Mouse (Mus musculus) heart, adult 9 months (tissue): ENCODE data around the gene Mpdz.

ENCODE experiments used
- DNase-seq, 2 experiments: peaks; one replicate each; pipeline ENCODE4 v3.0.0; 2022; ENCODE audit warnings: low spot score in 2 of 2

Mpdz gene

GRCm38 (mm10) chr4:81442078-81442981, at the start of gene Mpdz:
Mpdz (minus strand) TSS chr4:81442815.
- peak; percentile 74 to 79 for DNase-seq

DNA sequence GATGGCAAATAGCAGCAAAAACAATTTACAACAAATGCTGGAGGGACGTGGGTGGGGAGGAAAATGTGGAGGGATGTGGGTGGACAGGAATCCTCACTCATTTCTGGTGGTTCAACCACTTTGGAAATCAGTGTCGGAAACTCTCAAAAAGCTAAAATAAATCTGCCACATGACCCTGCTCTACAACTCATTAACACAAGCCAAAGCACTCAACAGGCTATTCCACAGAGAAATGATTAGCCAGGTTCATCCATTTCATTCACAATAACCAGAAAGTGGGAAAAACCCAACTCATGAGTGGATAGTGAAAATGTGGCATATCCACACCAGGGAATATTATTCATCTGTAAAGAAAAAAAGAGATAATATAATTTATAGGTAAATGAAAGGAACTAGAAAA, 47.9 kb upstream of the Mpdz start:
- DNase-seq: no peak

DNA sequence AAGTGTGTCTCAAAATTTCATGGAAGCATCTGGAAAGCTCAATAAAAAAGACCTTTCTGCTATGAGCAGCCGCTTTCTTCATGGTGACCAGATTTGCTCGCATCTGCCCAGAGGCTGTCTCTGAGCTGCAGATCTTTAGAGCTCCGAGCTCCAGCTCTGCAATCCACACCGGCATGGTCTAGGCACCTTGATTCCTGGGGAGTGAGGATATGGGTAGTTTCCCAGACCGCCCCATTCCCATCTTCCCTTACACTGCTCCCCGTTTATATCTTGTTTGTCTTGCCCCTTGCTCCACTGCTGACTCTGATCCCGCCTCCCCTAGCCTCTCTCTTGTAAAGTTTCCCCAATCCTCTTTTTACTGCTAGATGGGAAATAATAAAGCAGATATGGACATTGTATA, 42.0 kb upstream of the Mpdz start:
- DNase-seq: no peak

DNA sequence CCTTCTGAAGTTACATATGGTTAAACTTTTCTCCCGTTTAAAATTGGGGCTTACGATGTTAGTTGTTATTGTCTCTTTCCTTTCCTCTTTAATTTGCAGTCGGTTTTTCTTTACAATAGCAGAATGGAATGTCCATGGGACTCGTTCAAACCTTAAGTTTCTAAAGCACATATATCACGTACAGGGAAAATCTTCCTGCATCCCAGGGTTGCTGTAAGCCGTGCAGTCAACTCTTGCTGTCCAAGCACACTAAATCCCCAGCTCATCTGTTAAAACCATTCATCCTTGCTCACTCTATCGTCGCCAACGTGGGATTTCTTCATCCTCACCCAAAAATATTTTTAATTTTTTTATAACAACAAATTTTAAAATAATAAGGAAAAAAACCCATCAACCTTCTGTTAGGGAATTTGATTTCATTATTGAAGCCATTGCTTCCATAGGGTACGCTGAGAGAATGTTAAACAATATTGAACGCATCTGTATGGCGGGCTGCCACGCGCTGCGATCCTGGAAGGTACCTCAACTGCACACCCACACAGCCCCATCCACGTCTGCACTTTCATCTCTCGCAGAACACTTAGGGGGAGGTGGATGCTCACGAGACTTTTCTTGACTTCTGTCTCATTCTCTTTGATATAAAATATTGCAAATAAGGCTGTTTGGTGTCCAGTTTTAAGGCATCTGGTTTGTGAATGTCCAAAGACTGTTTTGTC, 41.4 kb upstream of the Mpdz start:
- DNase-seq: no peak

DNA sequence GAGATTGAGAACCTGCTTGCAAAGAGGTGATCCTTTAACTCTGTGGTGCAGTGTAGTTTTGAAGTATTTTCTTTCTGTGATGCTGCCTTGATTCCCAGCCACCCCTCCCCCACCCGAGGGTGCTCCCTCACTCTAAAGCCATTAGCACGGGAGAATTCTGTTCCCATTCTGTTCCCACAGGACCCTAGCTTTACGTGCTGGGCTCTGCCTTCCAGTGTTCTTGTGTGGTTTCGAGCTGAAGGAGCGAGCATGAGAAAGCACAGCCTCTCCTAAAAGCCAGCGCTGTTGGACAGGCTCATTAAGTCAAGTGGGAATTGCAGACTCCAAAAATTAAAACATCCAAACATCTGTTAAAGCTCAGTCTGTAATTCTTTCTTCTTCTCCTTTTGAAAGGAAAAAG, 40.5 kb upstream of the Mpdz start:
- DNase-seq: peak; percentile 55 to 62

DNA sequence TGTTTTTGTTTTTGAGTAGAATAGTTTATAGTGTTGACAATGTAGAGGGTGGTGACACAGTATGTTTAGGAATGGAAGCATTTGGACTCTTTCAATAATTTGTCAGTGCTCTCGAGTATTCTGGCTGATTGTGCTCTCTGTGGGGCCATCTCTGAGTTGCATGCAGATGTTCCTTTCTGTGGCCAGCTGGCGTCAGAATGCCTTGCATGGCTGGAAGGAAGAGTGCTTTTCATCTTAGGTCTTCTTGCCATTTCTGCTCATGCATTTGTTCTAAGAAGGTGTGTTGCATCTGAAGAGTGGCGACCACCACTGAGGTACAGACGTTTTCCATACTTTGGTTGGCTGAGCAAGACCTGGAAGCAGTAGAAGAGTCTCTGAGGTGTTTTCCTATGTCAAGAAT, 24.2 kb upstream of the Mpdz start:
- peak; percentile 11 to 21 for DNase-seq

- no peak for DNase-seq
These were observed 22.6 kb upstream of the Mpdz start for GRCm38 (mm10) chr4:81465172-81465571.

DNA sequence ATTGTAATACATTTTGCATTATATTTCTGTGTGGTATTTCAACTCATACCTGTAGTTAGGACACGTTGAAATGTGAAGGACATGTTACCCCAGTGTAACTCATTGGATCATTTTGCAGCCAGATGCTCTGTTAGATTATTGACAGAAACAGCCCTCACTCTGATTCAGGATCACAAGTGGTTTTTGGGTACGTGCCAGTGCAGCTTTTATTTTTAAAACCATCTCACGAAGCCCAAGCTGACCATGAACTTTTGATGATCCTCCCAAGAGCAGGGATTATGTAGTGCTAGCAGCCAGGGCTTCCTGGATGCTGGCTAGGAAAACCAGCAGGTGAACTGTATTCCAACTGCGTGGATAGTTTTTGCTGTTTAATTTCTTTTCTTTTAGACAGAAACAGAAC, 19.6 kb upstream of the Mpdz start:
- no peak for DNase-seq

DNA sequence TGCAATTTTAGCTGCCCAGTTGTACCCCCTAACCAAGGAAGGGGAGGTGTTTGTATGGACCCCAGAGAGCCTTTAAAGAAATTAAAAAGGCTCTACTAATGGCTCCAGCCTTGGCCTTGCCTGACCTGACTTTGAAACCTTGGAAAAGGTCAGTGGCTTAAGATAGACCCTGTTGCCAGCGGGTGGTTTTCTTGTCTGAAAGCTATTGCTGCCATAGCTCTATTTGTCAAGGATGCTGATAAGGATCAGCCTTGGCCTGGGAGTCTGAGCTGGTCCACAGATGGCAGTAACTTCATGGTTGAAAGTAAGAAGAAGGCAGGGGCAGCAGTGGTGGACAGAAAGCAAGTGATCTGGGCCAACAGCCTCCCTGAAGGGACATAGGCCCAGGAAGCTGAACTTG, 16.3 kb upstream of the Mpdz start:
- DNase-seq: no peak

DNA sequence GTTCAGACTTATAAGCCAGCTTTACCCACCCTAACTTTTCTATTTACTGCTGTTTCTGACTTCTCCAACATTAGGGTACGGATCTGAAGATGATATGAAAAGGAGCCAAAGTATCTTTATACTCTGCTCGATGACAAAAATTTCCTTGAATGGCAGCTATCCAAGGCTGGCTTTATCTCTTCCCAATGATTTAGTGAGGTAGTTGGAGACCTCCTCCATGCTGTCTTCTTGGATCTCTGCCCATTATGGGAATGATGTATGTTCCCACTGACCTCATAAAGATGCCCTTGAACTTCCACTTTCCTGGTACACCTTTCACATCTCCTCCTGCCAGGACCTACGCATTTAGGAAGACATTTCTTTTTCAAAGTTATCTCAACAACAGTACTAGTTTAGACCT, 11.2 kb upstream of the Mpdz start:
- DNase-seq: no peak

GRCm38 (mm10) chr4:81452183-81452582, 9.6 kb upstream of the Mpdz start:
- no peak for DNase-seq

DNA sequence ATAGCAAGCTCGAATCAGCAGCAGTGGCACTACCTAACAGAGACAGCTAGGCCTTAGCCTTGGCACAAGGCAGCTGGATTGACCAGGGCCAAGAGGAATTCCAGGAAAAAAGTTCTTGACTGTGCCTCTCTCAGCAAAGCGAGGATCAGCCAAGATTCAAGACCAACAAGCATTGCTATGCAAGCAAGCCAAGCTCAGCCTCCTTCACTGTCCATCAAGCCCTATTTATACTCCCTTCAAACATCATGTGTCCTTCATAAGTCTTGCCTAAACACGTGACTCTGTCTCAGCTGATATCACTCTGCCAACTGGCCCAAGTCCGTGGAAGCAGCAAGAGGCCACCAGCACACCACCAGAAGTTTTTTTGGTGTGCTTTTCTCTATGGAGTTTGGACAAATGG, 6.8 kb upstream of the Mpdz start:
- DNase-seq: peak in 1 of 2 experiments; percentile 37

- no peak for DNase-seq
These were observed 951 bp upstream of the Mpdz start for GRCm38 (mm10) chr4:81443566-81443965.

- DNase-seq: no peak
These were observed 8.7 kb downstream of the Mpdz start for GRCm38 (mm10) chr4:81433961-81434360.

DNA sequence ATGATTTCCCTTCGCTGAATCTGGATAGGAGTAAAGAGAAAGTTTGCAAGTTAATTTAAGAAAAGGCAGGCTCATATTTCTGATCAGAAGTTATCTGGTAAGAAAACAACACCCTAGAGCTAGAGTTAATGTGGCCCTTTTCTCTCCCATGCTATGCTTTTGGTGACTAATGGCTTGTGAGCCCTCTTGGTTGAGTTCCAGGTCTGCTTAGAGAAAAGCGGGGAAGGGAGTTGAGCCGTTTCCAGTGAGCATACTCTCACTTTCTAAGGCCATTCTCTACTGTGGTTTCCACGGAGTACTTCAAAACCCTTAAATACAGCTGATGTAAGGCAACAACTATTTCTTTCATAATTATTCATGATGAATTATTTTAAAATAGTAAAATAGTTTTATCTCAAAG, 11.8 kb downstream of the Mpdz start:
- DNase-seq: no peak

GRCm38 (mm10) chr4:81430105-81430504, 12.5 kb downstream of the Mpdz start:
- peak; percentile 54 to 60 for DNase-seq

- peak; percentile 40 to 61 for DNase-seq
These were observed 12.9 kb downstream of the Mpdz start for GRCm38 (mm10) chr4:81429670-81430069.

GRCm38 (mm10) chr4:81423556-81423955, 19.1 kb downstream of the Mpdz start:
- no peak for DNase-seq

DNA sequence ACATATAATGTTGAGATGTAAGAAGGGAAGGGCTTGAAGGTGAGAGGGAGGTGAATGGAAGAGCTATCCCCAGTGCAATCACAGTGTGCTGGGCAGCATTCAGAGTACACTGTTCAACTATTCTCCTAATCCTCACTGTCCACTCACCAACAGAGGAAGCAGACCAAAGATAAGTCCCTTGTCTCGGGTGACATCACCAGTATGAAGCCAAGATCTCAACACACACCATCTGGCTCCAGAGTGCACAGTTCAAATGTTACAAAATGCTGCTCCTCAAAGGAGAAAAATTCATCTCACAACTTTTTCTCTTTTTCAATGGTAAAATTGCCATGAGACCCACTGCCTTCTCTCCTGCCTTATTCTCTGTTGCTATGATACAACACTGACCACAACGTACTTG, 21.0 kb downstream of the Mpdz start:
- DNase-seq: peak in 1 of 2 experiments; percentile 39

DNA sequence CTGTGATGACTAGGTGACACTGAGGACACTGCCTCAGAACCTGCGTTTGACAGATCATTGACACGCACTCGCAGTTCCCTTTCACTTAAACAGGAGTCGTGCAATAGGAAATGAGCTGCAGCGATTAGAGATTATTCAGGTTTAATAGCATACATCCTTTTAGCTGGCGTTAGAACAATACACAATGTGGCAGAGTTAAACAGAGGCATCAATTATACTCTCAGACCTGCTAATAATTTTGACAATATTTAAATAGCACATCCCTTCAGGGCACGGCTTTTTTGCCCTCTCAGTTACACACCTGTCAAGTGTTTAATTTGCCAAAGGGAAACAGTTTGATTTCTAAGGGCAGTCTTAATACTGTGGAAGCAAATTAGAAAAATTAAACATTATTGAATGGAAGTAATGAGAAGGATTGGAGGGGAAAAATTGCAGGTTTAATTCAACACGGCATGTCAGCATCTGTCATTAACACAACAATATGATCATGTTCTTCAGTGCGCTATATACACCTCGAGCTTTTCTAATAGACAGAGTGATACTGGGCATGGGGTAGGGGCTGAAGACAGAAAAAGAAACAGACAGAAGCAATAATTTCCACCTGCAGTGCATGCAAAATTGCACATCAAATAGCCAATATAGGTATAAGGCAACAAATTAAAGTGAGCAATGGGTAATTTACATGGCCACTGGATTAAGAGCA, 27.1 kb downstream of the Mpdz start:
- no peak for DNase-seq

- DNase-seq: no peak
These were observed 27.8 kb downstream of the Mpdz start for GRCm38 (mm10) chr4:81414684-81415323.

- DNase-seq: no peak
These were observed 45.7 kb downstream of the Mpdz start for GRCm38 (mm10) chr4:81396883-81397282.
